Mouse (Mus musculus) limb, embryonic 10.5 days (tissue): ENCODE results near the gene Sowahb. TPM values are rescaled to one million over a fixed set of nuclear protein-coding genes. Genes with fewer than 3 reads are reported as not detected.
A peak's percentile ranks its signal among the peaks of the same experiment; 100 is the strongest.
"Not testable (repeated sequence)": the region's sequence is repeated elsewhere in the genome, so short reads cannot be mapped to it uniquely, and the experiment has no call there.

ENCODE experiments used
- DNase-seq: peaks from one replicate; pipeline ENCODE4 v3.0.0-alpha.2; 2017; ENCODE audit warnings: low spot score
- H3K27ac ChIP-seq: fragments of 300-500 bp; sonication (generic); 2 replicates; pipeline ENCODE4 v1.5.1; 2016; ENCODE audit warnings: mild to moderate bottlenecking
- H3K27me3 ChIP-seq: fragments of 300-500 bp; sonication (generic); 2 replicates; pipeline ENCODE4 v1.6.1; 2016; ENCODE audit warnings: low read depth, mild to moderate bottlenecking; ENCODE audit not compliant: poor library complexity, severe bottlenecking
- H3K36me3 ChIP-seq: fragments of 300-500 bp; sonication (generic); 2 replicates; pipeline ENCODE4 v1.6.1; 2016; ENCODE audit warnings: mild to moderate bottlenecking, moderate library complexity
- H3K4me1 ChIP-seq: fragments of 300-500 bp; sonication (generic); 2 replicates; pipeline ENCODE4 v1.6.1; 2016
- H3K4me3 ChIP-seq: fragments of 300-500 bp; sonication (generic); 2 replicates; pipeline ENCODE4 v1.5.1; 2016; ENCODE audit warnings: mild to moderate bottlenecking, moderate library complexity
- H3K9me3 ChIP-seq: fragments of 300-500 bp; sonication (generic); replicated peaks from 2 replicates; pipeline ENCODE4 v1.6.1; 2016; ENCODE audit warnings: mild to moderate bottlenecking
- WGBS: fragments of 180-500 bp; shearing (Covaris S2); methylation state at CpG from one replicate; pipeline ENCODE4 v1.1.7; 2016; 5-methylcytosine and 5-hydroxymethylcytosine counted together
- polyA plus RNA-seq: library from polyadenylated mRNA; unstranded; fragments of >200 nt; fragmentation: Nextera tagmentation; extraction: Ambion mirVana; gene quantifications from 2 replicates; pipeline ENCODE4 v1.2.1, GENCODE M21; 2016

Gene Sowahb
- polyA plus RNA-seq, 1 experiment from 2014 or later, result 1.1 TPM

DNA sequence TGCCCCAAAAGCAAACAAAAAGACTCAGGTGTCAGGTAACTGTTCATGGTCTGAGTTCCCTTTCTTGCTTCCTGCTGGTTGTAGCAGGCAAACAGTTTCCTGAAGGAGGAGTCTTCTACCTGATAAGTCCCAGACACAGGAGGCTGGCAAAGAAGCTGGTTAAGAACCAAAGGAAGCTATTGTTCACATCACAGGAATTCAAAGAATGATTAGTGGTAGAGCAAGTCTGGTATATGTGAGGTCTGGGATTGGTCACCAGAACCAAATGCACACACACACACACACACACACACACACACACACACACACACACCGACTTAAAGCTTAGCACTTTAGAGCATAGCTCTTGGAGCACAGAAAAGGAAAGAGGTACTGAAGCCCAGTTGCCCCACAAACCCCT, 9.5 kb downstream of the Sowahb start:
- H3K4me1 ChIP-seq, result peaks cover 46% of the 10 kb centered on the region
- no peaks in the 10 kb centered on the region; the same call in 1 of the 2 replicates for H3K27me3 ChIP-seq
- H3K4me3 ChIP-seq, result no peak overlapping the region
- 62% methylated on average over 1 of the region's 1 CpGs for WGBS
- no peak overlapping the region for H3K27ac ChIP-seq
- no peaks in the 10 kb centered on the region for H3K36me3 ChIP-seq
- no peak for DNase-seq
- H3K9me3 ChIP-seq, result no peaks in the 10 kb centered on the region

DNA sequence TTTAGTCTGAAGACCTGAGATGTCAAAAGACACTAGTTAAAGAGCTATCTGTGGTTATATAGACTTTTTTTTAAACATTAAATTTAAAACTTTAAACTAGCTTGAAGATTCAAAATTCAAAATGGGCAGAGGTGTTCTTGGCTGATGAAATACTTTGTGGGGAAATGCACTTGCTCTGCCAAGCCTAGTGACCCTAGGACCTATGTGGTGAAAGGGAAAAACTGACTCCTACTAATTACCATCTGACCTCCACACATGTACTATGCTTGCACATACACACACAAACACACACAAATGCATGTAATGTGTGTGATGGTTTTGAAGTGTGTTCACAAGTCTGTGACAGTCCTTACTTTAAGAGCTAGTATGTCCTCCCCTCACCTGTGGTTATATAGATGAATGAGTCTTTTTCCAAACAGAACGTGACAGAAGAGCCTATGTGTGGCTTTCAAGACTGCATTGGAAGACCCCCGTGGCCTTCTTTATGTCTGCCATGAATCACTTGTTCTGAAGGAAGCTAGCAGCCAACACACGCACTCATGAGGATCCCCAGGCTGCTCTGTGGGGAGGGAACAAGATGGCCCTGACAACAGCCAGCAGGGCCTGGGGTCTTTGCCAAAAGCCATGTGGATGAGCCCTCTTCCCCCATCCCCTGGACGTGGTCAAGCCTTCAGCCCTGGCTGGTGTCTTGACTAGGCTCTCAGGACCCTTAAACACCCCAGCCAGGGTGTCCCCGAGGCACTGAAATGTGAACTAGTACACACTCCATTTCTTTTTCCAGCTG, 11.5 kb downstream of the Sowahb start:
- WGBS, result 74% methylated on average over 5 of the region's 5 CpGs
- Histone ChIP-seq H3K9me3 (no peaks in the 10 kb centered on the region), H3K27me3 (no peaks in the 10 kb centered on the region), H3K36me3 (no peaks in the 10 kb centered on the region), H3K4me3 (no peak overlapping the region), H3K27ac (no peak overlapping the region), H3K4me1 (peaks cover 35% of the 10 kb centered on the region)
- DNase-seq, result no peak

DNA sequence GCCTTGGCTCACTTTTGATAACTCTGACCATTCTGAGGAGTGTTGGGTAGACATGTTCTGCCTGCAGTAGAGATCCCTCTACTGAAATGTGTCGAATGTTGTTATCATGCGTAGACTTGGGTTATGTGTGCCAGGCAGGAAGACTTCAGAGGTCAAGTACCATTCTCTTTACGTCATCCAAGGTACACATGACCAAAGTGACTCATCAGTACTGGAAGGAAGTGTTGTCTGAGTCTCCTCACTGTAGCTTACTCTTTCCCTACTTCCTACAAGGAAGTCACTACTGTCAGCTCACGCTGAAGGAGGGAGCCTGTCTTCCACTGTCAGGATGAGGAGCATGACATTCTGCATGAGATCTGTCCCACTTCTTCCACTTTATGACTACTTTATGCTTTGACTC, 12.2 kb downstream of the Sowahb start:
- Histone ChIP-seq H3K4me3 (no peak overlapping the region), H3K27me3 (no peaks in the 10 kb centered on the region), H3K9me3 (no peaks in the 10 kb centered on the region), H3K36me3 (no peaks in the 10 kb centered on the region), H3K27ac (no peak overlapping the region), H3K4me1 (peaks cover 32% of the 10 kb centered on the region)
- no peak for DNase-seq
- WGBS, result 88% methylated on average over 4 of the region's 4 CpGs

DNA sequence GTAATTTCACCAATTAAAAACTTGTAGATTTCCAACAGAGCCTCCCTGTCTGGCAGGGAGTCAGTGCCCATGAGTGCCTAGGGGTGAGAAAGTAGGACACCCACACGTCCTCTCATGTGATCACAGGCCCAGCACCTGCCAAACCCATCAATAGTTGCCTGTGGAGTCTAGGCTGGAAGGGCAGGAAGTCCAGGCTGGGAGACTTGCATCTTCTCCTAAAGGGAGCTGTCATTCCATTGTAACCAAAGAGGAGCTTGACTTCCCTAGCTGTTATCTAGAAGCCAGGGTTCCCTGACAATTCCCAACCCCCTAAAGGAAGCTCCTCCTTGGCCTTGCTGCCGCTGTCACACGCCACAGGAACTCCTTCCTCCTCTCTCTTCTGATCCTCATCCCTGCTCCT, 14.0 kb downstream of the Sowahb start:
- Histone ChIP-seq H3K4me1 (peaks cover 32% of the 10 kb centered on the region), H3K27me3 (no peaks in the 10 kb centered on the region), H3K36me3 (no peaks in the 10 kb centered on the region), H3K27ac (no peak overlapping the region), H3K9me3 (no peaks in the 10 kb centered on the region), H3K4me3 (no peak overlapping the region)
- no peak for DNase-seq
- WGBS, result 55% methylated on average over 3 of the region's 3 CpGs

DNA sequence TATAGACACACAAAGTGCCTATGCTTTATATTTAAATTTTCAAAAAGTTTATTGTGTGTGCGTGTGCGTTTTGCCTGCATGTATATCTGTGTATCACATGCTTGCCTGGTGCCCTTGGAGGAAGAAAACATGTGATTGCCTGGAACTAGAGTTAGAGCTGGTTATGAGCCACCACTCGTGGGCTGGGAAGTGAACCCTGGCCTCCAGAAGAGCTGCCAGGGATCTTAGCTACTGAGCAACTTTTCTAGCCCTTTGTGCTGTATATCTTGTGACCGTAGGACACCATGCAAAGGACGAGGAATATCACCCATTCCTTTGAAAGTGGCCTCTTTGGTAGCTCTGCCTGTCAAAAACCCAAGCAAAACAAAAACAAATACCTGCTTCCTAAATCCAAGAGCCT, 14.4 kb downstream of the Sowahb start:
- no peaks in the 10 kb centered on the region for H3K36me3 ChIP-seq
- 92% methylated on average over 5 of the region's 5 CpGs for WGBS
- no peak for DNase-seq
- no peaks in the 10 kb centered on the region for H3K9me3 ChIP-seq
- H3K27me3 ChIP-seq, result no peaks in the 10 kb centered on the region
- peaks cover 31% of the 10 kb centered on the region for H3K4me1 ChIP-seq
- H3K27ac ChIP-seq, result no peak overlapping the region
- H3K4me3 ChIP-seq, result no peak overlapping the region

DNA sequence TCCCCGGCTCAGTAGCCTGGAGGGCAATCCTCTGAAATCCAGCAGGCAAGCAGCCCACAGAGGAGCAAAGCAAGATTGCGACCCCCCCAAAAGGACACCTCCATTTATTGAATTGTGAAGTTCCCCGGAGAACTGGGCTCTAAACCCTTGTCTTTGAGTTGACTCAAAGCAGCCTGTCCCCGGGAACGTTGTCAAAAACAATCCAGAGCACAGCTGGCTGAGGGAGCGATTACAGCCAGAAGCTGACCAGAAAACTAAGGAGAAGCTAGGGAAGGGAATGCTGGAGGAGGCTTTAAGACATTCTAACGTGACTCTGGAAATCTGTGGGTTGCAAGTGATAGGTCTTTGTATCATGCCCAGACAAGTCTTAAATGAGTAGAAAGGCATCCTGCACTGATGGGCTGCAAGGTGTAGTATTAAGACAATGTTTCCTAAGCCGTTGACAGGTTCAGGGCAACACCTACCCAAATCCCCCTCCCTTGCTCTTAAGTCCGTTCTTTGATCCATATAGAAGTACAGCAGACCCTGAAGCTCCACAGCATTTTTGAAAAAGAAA, 17.6 kb downstream of the Sowahb start:
- H3K4me1 ChIP-seq, result peaks cover 42% of the 10 kb centered on the region
- no peaks in the 10 kb centered on the region for H3K36me3 ChIP-seq
- H3K4me3 ChIP-seq, result no peak overlapping the region
- H3K9me3 ChIP-seq, result no peaks in the 10 kb centered on the region
- 43% methylated on average over 9 of the region's 9 CpGs for WGBS
- H3K27me3 ChIP-seq, result no peaks in the 10 kb centered on the region
- DNase-seq, result no peak
- H3K27ac ChIP-seq, result peak overlapping the region; percentile 73

DNA sequence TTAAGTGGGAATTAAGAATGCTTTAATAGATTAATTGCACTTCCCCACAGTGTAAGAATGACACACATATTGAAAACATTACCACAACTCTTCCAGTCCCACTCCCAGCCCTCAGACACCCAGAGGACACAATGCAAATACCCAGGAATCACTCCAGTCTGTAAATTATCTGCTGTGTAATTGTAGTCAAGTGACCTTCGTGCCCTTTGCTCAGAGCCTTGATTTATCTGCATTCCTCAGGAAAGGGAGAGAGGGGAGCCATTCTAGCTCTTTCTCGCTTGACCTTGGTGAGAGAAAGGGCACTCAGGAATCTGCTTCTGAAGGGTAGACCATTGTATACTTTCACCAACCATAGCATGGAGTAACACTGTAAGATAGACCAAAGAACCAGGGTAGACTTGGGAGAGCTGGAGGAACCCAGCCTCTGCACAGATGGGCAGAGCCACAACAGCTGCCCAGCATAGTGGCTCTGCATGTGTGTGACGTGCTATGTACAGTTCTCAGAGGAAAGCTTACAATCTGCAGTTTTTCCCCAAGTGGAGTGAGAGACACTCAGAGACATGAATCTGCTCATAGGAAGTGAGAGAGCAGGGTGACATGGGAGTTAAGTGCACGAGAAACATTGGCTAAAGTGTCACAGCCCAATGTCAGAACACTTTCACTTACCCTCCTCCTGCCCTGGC, 18.2 kb downstream of the Sowahb start:
- Histone ChIP-seq H3K4me1 (peaks cover 46% of the 10 kb centered on the region), H3K27me3 (no peaks in the 10 kb centered on the region), H3K9me3 (no peaks in the 10 kb centered on the region), H3K27ac (peak overlapping the region; percentile 73), H3K36me3 (no peaks in the 10 kb centered on the region), H3K4me3 (no peak overlapping the region)
- WGBS, result 15% methylated on average over 4 of the region's 4 CpGs
- no peak for DNase-seq

DNA sequence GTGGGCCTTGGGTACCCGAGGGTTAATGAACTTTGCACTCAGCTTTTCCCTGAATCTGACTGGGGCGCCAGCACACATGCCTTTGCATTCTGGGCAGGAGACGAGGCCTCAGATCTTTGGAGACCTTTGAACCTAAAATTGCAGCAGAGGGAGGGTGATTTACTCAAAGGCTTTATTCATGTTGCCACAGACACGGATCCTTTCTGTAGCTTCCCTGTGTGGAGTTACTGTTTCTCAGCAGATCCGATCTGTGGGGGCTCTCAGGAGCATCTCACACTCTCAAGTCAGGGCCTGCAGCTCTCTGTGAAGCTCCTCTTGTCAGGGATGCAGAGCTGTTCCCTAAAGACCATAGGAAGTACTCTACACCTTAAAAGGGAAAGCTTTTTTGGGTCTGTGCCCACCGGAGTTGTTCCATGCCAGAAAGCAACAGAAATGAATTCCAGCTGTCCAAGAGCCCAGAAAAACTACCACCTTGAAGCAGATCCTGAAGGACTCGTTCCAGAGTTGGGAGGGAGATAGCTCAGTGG, 20.0 kb downstream of the Sowahb start:
- Histone ChIP-seq H3K27me3 (no peaks in the 10 kb centered on the region), H3K36me3 (no peaks in the 10 kb centered on the region), H3K9me3 (no peaks in the 10 kb centered on the region), H3K4me3 (no peak overlapping the region), H3K27ac (peak overlapping the region; percentile 82), H3K4me1 (peaks cover 46% of the 10 kb centered on the region)
- peak; percentile 51 for DNase-seq
- 6% methylated on average over 7 of the region's 7 CpGs for WGBS

DNA sequence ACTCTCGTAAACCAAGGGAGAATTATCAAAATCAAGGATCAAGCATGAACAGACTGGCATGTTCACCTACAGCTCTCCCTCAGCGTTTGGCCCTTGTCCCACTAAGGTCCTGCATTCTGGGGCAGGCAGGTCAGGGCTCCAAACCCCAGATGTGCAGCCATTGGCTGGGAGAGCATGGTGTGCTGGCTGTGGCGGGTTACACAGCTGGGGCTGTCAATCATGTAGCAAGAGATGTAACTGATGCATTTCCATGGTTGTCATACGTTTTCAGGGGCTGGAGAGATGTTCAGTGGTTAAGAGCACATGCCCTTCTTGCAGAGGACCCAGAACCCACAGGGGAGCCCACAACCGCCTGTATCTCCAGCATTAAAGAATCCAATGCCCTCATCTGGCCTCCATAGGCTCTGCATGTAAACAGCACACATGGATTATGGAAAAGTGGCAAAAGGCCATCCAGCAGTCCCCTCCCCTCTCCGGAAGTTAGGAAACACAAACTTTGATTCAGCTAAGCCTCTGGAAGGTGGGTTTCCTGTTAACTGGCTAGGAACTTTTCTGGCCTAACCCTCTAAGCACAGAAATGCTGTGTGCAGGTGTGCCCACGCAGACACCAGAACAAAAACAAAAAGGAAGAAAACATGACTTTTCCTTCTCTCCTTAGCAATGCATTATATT, 22.6 kb downstream of the Sowahb start:
- Histone ChIP-seq H3K9me3 (no peaks in the 10 kb centered on the region), H3K27ac (peak overlapping the region; percentile 42), H3K4me3 (no peak overlapping the region), H3K36me3 (no peaks in the 10 kb centered on the region), H3K27me3 (no peaks in the 10 kb centered on the region), H3K4me1 (peaks cover 44% of the 10 kb centered on the region)
- no peak for DNase-seq
- WGBS, result 67% methylated on average over 7 of the region's 7 CpGs

DNA sequence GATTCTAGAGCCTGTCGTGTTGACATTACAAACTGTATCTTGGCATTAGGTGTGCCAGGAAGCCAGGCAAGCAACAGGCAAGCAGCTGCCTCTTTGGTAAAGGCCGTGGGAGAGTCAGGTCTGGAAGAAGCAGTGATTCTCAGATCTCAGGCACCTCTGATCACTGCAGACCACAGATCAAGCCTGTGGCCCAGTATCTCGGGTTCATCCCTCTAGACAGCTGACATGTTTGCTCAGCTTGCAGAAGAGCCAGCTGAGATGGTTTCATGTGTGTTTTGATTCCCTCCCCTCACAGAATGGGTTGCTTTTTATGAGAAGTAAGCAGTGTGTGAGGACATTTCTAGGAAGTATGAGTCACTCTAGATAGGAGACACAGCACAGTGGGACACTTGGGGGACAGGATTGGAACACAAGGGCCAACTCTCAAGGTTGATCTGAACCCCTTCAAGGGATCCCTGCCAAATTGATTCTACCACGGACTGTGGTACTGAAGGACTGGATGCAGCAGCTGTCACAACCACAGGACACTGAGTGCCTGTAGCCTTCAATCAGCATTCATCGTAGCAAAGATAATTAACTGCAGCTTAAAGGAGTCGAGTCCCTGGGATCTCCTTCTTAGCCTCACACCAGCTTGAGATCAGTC, 24.7 kb downstream of the Sowahb start:
- Histone ChIP-seq H3K4me1 (peaks cover 24% of the 10 kb centered on the region), H3K27me3 (no peaks in the 10 kb centered on the region), H3K4me3 (no peak overlapping the region), H3K36me3 (no peaks in the 10 kb centered on the region), H3K27ac (no peak overlapping the region), H3K9me3 (no peaks in the 10 kb centered on the region)
- whole genome bisulfite sequencing, result 73% methylated on average over 6 of the region's 6 CpGs
- no peak for DNase-seq

DNA sequence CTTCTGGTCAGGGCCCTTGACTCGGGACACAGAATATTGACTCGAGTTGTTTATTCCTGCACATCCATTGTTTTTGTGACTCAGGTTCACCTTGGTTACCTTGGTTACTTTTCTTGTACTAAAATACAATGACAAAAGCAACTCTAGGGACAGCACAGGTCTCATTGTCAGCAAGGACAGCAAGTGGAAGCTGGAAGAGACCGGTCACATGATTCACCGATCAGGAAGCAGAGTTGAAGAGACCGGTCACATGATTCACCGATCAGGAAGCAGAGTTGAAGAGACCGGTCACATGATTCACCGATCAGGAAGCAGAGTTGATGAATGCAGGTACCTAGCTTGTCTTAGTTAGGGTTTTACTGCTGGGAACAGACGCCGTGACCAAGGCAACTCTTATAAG, 25.6 kb downstream of the Sowahb start:
- not testable (repeated sequence) for H3K27me3 ChIP-seq, DNase-seq, H3K4me3 ChIP-seq, H3K27ac ChIP-seq, H3K36me3 ChIP-seq, H3K9me3 ChIP-seq
- peaks cover 15% of the 10 kb centered on the region for H3K4me1 ChIP-seq
- WGBS, result 94% methylated on average over 10 of the region's 10 CpGs

DNA sequence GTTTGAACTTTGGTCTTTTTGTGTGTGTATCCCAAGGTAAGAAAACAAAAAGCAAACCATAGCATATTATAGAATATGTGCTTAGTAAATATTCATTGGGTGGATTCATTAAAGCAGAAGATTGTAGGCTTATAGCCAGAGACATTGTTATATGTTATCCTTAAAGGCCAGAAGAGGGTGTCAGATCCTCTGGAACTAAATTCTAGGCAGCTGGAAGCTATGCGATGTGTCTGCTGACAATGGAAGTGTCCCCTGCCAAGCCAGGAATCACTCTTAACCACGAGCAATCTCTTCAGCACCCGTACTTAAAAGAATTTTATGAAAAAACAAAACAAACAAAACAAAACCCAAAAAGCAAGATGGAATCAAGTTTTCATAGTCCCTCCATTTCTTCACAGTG, 27.1 kb downstream of the Sowahb start:
- H3K4me3 ChIP-seq, result no peak overlapping the region
- H3K4me1 ChIP-seq, result peaks cover 12% of the 10 kb centered on the region
- H3K27ac ChIP-seq, result no peak overlapping the region
- H3K27me3 ChIP-seq, result no peaks in the 10 kb centered on the region
- no peaks in the 10 kb centered on the region for H3K9me3 ChIP-seq
- WGBS, result 89% methylated on average over 3 of the region's 3 CpGs
- H3K36me3 ChIP-seq, result no peaks in the 10 kb centered on the region
- no peak for DNase-seq
